ENCODE assay signal across 30 mouse cellular contexts in genomic region chr3:96495490-96496210, GRCm38 (mm10). TPM values are rescaled to one million over a fixed set of nuclear protein-coding genes. Genes with fewer than 3 reads are reported as not detected.
DNase-seq lines count a peak whose midpoint lies in the region; ATAC-seq and TF ChIP-seq lines count a peak whose summit lies in the region.
"Had no signal": no experiment of that assay in that cellular context is flagged by ENCODE, and none has a peak within 500 bp of the region (broad histone marks: within the 10 kb centered on the region; RNA-seq: fewer than 3 reads in every experiment).

No protein-coding gene starts in this region.

- TF ChIP-seq POLR2A in liver, adult 2 months (IDR thresholded peaks at IDR 0.05; ENCODE audit: extremely low read depth, insufficient read depth, low read length), result no peak

- ATAC-seq in forebrain, embryonic 14.5 days, result no peak
- no peak for ATAC-seq in liver, embryonic 12.5 days
- ATAC-seq in intestine, postnatal 0 days, result no peak
- ATAC-seq: forebrain, postnatal 0 days; hindbrain, postnatal 0 days; liver, postnatal 0 days; midbrain, embryonic 15.5 days had no signal

- no peaks in the 10 kb centered on the region for H3K9me3 ChIP-seq in forebrain, embryonic 10.5 days
- no peaks in the 10 kb centered on the region for H3K9me3 ChIP-seq in forebrain, embryonic 14.5 days (replicated peaks; ENCODE audit: control insufficient read depth, low read length)
- no peaks in the 10 kb centered on the region for H3K9me3 ChIP-seq in liver, embryonic 12.5 days (replicated peaks)
- no peaks in the 10 kb centered on the region for H3K9me3 ChIP-seq in intestine, postnatal 0 days (ENCODE audit: control insufficient read depth)
- H3K9me3 ChIP-seq: embryonic facial prominence, embryonic 10.5 days; midbrain, embryonic 15.5 days; neural tube, embryonic 15.5 days had no signal

- TF ChIP-seq CTCF in liver, adult 2 months (IDR thresholded peaks at IDR 0.05; ENCODE audit: low read depth, low read length), result no peak
- no peak for TF ChIP-seq CTCF in intestine, postnatal 0 days (IDR thresholded peaks at IDR 0.05; ENCODE audit: low read depth)

- no peak for DNase-seq in forebrain, embryonic 10.5 days (ENCODE audit: extremely low spot score, low spot score)
- DNase-seq in forebrain, embryonic 14.5 days (ENCODE audit: low spot score), result no peak
- peak; percentile 3 for DNase-seq in liver, adult 2 months (ENCODE audit: extremely low read depth, low read depth, low spot score)
- DNase-seq in testis, postnatal 10 days (ENCODE audit: low spot score), result peak; percentile 16
- no peak for DNase-seq in testis, postnatal 14 days (ENCODE audit: low spot score)
- no peak for DNase-seq in neural tube, embryonic 10.5 days (ENCODE audit: extremely low spot score, low spot score)
- DNase-seq: cerebellum, adult 18-20 months; forebrain, postnatal 0 days; gastrocnemius, postnatal 14 days; kidney, adult 18-20 months; liver, postnatal 0 days; lung, postnatal 14 days had no signal

- peak overlapping the region; percentile 11; the same call in 1 of the 2 replicates for H3K4me3 ChIP-seq in forebrain, embryonic 10.5 days
- no peak overlapping the region for H3K4me3 ChIP-seq in forebrain, embryonic 14.5 days (ENCODE audit: low read depth, low read length)
- no peak overlapping the region for H3K4me3 ChIP-seq in liver, adult 2 months (ENCODE audit: insufficient read depth, low read depth, low read length)
- no peak overlapping the region for H3K4me3 ChIP-seq in liver, embryonic 12.5 days
- no peak overlapping the region for H3K4me3 ChIP-seq in intestine, postnatal 0 days (ENCODE audit: low read depth, low read length)
- H3K4me3 ChIP-seq: left cerebral cortex, adult 2 months had no signal

- no peak overlapping the region for H3K9ac ChIP-seq in forebrain, embryonic 14.5 days (ENCODE audit: low read length)
- no peak overlapping the region for H3K9ac ChIP-seq in liver, adult 2 months (ENCODE audit: low read depth, low read length)
- H3K9ac ChIP-seq in liver, embryonic 12.5 days, result no peak overlapping the region
- H3K9ac ChIP-seq in intestine, postnatal 0 days (ENCODE audit: low read depth, low read length), result no peak overlapping the region
- H3K9ac ChIP-seq: forebrain, postnatal 0 days; midbrain, embryonic 15.5 days; neural tube, embryonic 15.5 days had no signal

- H3K79me2 ChIP-seq in liver, adult 2 months (ENCODE audit: control insufficient read depth, insufficient read depth, low read length), result no peaks in the 10 kb centered on the region

- H3K27me3 ChIP-seq in forebrain, embryonic 10.5 days (ENCODE audit: poor library complexity, severe bottlenecking), result peaks cover 8% of the 10 kb centered on the region
- H3K27me3 ChIP-seq in forebrain, embryonic 14.5 days (replicated peaks; ENCODE audit: control insufficient read depth, insufficient read depth, low read length), result no peaks in the 10 kb centered on the region
- H3K27me3 ChIP-seq in liver, adult 2 months (ENCODE audit: control insufficient read depth, insufficient read depth, low read length), result no peaks in the 10 kb centered on the region
- H3K27me3 ChIP-seq in liver, embryonic 12.5 days (replicated peaks), result no peaks in the 10 kb centered on the region
- no peaks in the 10 kb centered on the region for H3K27me3 ChIP-seq in intestine, postnatal 0 days (replicated peaks; ENCODE audit: control insufficient read depth, insufficient read depth, low read length)
- H3K27me3 ChIP-seq: midbrain, embryonic 15.5 days; neural tube, embryonic 15.5 days had no signal

- WGBS in forebrain, embryonic 10.5 days, result 88% methylated on average over 1 of the region's 1 CpGs
- WGBS in forebrain, embryonic 14.5 days, result 97% methylated on average over 1 of the region's 1 CpGs
- 97% methylated on average over 1 of the region's 1 CpGs for WGBS in liver, adult 2 months
- 74% methylated on average over 1 of the region's 1 CpGs for whole genome bisulfite sequencing in liver, embryonic 12.5 days (ENCODE audit: insufficient replicate concordance)
- WGBS in intestine, postnatal 0 days, result 92% methylated on average over 1 of the region's 1 CpGs

- no peak overlapping the region for H3K4me2 ChIP-seq in forebrain, embryonic 14.5 days (ENCODE audit: low read length)
- no peak overlapping the region for H3K4me2 ChIP-seq in liver, embryonic 12.5 days
- peak overlapping the region; percentile 69; the same call in 1 of the 2 replicates for H3K4me2 ChIP-seq in intestine, postnatal 0 days (replicated peaks; ENCODE audit: low read depth)

- H3K27ac ChIP-seq in forebrain, embryonic 10.5 days, result no peak overlapping the region
- H3K27ac ChIP-seq in forebrain, embryonic 14.5 days (ENCODE audit: low read depth, low read length), result no peak overlapping the region
- peak overlapping the region; percentile 68; the same call in 1 of the 2 replicates for H3K27ac ChIP-seq in liver, adult 2 months (replicated peaks; ENCODE audit: insufficient read depth, low read depth, low read length)
- H3K27ac ChIP-seq in liver, embryonic 12.5 days, result no peak overlapping the region
- 0 out of 2 replicates have a peak overlapping the region, but pooled peaks have one; percentile 60 for H3K27ac ChIP-seq in intestine, postnatal 0 days (ENCODE audit: low read depth, low read length)
- H3K27ac ChIP-seq: embryonic facial prominence, embryonic 10.5 days; hindbrain, postnatal 0 days; kidney, postnatal 0 days; left cerebral cortex, adult 2 months; midbrain, embryonic 15.5 days; neural tube, embryonic 15.5 days had no signal

- H3K4me1 ChIP-seq in forebrain, embryonic 10.5 days, result peaks cover 26% of the 10 kb centered on the region
- H3K4me1 ChIP-seq in forebrain, embryonic 14.5 days (ENCODE audit: control insufficient read depth, insufficient read depth, low read length), result no peaks in the 10 kb centered on the region
- peaks cover 4% of the 10 kb centered on the region for H3K4me1 ChIP-seq in liver, adult 2 months (ENCODE audit: control insufficient read depth, insufficient read depth, low read length)
- H3K4me1 ChIP-seq in liver, embryonic 12.5 days, result peaks cover 35% of the 10 kb centered on the region
- H3K4me1 ChIP-seq in intestine, postnatal 0 days (replicated peaks; ENCODE audit: control insufficient read depth, insufficient read depth, low read length), result no peaks in the 10 kb centered on the region; the same call in 1 of the 2 replicates

- no peaks in the 10 kb centered on the region for H3K36me3 ChIP-seq in forebrain, embryonic 10.5 days (replicated peaks)
- no peaks in the 10 kb centered on the region for H3K36me3 ChIP-seq in forebrain, embryonic 14.5 days (ENCODE audit: control insufficient read depth, insufficient read depth, low read length)
- no peaks in the 10 kb centered on the region for H3K36me3 ChIP-seq in liver, adult 2 months (ENCODE audit: control insufficient read depth, insufficient read depth, low read length)
- H3K36me3 ChIP-seq in liver, embryonic 12.5 days, result no peaks in the 10 kb centered on the region
- H3K36me3 ChIP-seq in intestine, postnatal 0 days (ENCODE audit: control insufficient read depth, insufficient read depth), result no peaks in the 10 kb centered on the region
- H3K36me3 ChIP-seq: embryonic facial prominence, embryonic 10.5 days; midbrain, embryonic 15.5 days; neural tube, embryonic 15.5 days had no signal

RNA-seq across cellular contexts. Expression of gene Hfe2, which starts 29.3 kb away (rescaled TPM):
- 1.6 and 1.8 TPM in 2 replicates for polyA plus RNA-seq in forebrain, embryonic 10.5 days (2016; fragmentation: Nextera tagmentation; extraction: Ambion mirVana)
- polyA plus RNA-seq in forebrain, embryonic 14.5 days (2014; fragmentation: Nextera tagmentation; extraction: Ambion mirVana), result 0.41 and 0.52 TPM in 2 replicates
- total RNA-seq in liver, adult 2 months (2014; rRNA removed), result 29.6 and 36.4 TPM in 2 replicates
- 93.8 and 98.4 TPM in 2 replicates for polyA plus RNA-seq in liver, adult 2 months (2012; rRNA removed)
- 0.68 and 0.98 TPM in 2 replicates for polyA plus RNA-seq in liver, embryonic 12.5 days (2016; fragmentation: Nextera tagmentation; extraction: Ambion mirVana)
- 0.07 TPM in 1 of 2 replicates, not detected in the other for polyA plus RNA-seq in intestine, postnatal 0 days (2015; fragmentation: Nextera tagmentation; extraction: Ambion mirVana)
- total RNA-seq: common myeloid progenitor, adult 5-6 weeks; hematopoietic stem cell, adult 5-6 weeks; megakaryocyte-erythroid progenitor cell, adult 5-6 weeks had no signal
- polyA plus RNA-seq: small intestine, adult 2 months had no signal

RNA-seq across cellular contexts. Expression of gene BC107364, which starts 43.5 kb away (rescaled TPM):
- polyA plus RNA-seq in forebrain, embryonic 10.5 days (2016; fragmentation: Nextera tagmentation; extraction: Ambion mirVana), result 0.20 TPM in 1 of 2 replicates, not detected in the other
- polyA plus RNA-seq in forebrain, embryonic 14.5 days (2014; fragmentation: Nextera tagmentation; extraction: Ambion mirVana), result not detected in 2 replicates
- total RNA-seq in liver, adult 2 months (2014; rRNA removed), result not detected in 2 replicates
- not detected in 2 replicates for polyA plus RNA-seq in liver, adult 2 months (2012; rRNA removed)
- polyA plus RNA-seq in liver, embryonic 12.5 days (2016; fragmentation: Nextera tagmentation; extraction: Ambion mirVana), result not detected in 2 replicates
- polyA plus RNA-seq in intestine, postnatal 0 days (2015; fragmentation: Nextera tagmentation; extraction: Ambion mirVana), result 0.54 and 0.56 TPM in 2 replicates
- total RNA-seq: adrenal gland, postnatal 4 days; common myeloid progenitor, adult 5-6 weeks; forebrain, postnatal 0 days; gastrocnemius, postnatal 14 days; hematopoietic stem cell, adult 5-6 weeks; hindbrain, postnatal 0 days; layer of hippocampus, postnatal 10 days; left cerebral cortex, adult 2 months; left cerebral cortex, postnatal 36 days; megakaryocyte-erythroid progenitor cell, adult 5-6 weeks had no signal
- polyA plus RNA-seq: C2C12; embryonic facial prominence, embryonic 10.5 days; forebrain, postnatal 0 days; hindbrain, postnatal 0 days; limb, embryonic 14.5 days; liver, postnatal 0 days; midbrain, embryonic 15.5 days; myocyte; neural tube, embryonic 15.5 days; small intestine, adult 2 months had no signal

Comparison
In these comparisons a context has a peak if more than half of its experiments do, and no peak if none do; other contexts are left out.
1. DNase-seq: peak in liver, adult 2 months (single experiment) and testis, postnatal 10 days (single experiment); none in forebrain, embryonic 10.5 days (single experiment), forebrain, embryonic 14.5 days (single experiment), testis, postnatal 14 days (single experiment) and neural tube, embryonic 10.5 days (single experiment).
2. H3K27ac ChIP-seq: peak in liver, adult 2 months (single experiment) and intestine, postnatal 0 days (single experiment); none in forebrain, embryonic 10.5 days (single experiment), forebrain, embryonic 14.5 days (single experiment) and liver, embryonic 12.5 days (single experiment).
3. RNA of gene Hfe2, which starts 29.3 kb away (polyA plus RNA-seq): 93.8 to 98.4 TPM in liver, adult 2 months; 1.6 to 1.8 TPM in forebrain, embryonic 10.5 days, 0.68 to 0.98 TPM in liver, embryonic 12.5 days, 0.41 to 0.52 TPM in forebrain, embryonic 14.5 days and 0.07 TPM in intestine, postnatal 0 days; every median in the first group is over 10 times any median in the second.